Mouse (Mus musculus): Measurements from ENCODE around the gene Rps10.

Rps10 gene
- long read RNA-seq, experiment 1, transcript Rps10-203 (6 exons, 887 nt): major isoform, 311 of 349 reads
- long read RNA-seq, experiment 1, transcript Rps10-208 (5 exons, 498 nt): minor isoform, 17 of 349 reads
- long read RNA-seq, experiment 1, partial matches to known transcripts: 2 of 349 reads
- long read RNA-seq, experiment 1, other reads (novel, unspliced or antisense): 19 of 349 reads
- long read RNA-seq, experiment 2, transcript Rps10-208 (5 exons, 498 nt): minor isoform, 9 of 303 reads
- long read RNA-seq, experiment 2, transcript Rps10-203 (6 exons, 887 nt): major isoform, 273 of 303 reads
- long read RNA-seq, experiment 2, partial matches to known transcripts: 5 of 303 reads
- long read RNA-seq, experiment 2, other reads (novel, unspliced or antisense): 15 of 303 reads

GRCm38 (mm10) chr17:27636132-27637020 is at the start of gene Rps10:
TSS of gene Rps10 (minus strand) at chr17:27636669.
- intact Hi-C loops (cut with DNase I): no loop called here

GRCm38 (mm10) chr17:27685550-27685913 is 49.1 kb upstream of the Rps10 start:
- intact Hi-C loops (cut with DNase I): no loop called here

GRCm38 (mm10) chr17:27684886-27685549 is 48.5 kb upstream of the Rps10 start:
- intact Hi-C loops (cut with DNase I): no loop called here

DNA sequence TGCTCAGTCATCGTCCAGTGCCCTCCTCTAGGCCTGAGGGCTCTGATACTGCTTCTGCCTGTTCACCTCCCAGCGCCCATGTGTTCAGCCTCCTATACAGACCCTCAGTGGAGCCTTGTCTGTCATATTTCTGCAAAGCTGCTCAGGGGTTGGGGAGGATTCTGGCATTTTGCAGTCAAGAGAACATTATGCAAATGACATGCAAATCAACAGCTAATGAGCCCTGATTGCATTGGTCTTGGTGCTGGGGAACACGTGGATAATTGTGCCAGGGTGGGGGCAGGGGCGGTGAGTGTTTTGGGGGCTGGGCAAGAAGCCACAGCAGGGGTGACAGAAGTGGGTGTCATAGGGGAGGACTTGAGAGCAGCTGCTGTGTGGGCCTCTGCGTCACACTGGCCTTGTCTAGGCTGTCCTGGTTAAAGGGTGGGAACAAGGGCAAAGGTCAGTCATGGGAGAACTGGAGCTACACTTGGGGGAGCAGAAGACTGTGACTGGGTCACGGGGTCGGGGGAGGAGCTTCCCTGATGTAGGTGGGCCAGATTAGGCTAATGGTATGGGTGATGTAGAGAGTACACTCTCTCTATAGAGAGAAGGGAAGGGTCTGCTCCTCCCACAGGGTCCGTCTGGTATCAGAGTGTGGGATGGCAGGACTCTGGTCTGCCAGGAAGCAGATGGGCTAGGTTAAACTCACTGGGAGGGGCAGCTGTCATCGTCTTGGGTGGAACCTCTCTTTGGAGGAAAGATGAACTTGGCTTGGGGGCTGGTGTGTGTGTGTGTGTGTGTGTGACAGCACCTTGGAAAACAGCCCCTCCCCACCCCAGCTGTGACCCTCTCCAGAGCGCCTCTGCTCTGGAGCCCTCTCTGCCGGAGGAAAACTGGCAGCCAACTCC is 42.7 kb upstream of the Rps10 start:
- intact Hi-C loops (cut with DNase I): no loop called here

DNA sequence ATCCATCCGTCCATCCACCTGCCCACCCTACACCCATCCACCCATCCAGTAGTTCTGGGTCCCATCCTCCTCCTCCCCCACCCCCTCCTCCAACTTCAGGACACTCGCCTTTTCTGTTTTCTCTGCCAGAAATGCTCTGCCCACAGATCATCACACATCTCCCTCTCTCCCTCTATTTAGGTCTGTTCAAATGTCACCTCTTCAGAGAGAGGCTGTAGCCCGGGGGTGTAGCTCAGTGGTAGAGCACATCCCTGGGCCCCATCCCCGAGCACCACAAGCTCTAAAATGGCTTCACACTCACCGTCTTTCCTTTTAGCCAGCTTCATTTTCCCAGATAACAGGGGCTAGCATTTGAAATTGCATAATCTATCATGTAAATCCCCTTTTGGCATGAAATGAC is 41.3 kb upstream of the Rps10 start:
- intact Hi-C loops (cut with DNase I): no loop called here

- intact Hi-C loops (cut with DNase I): no loop called here
Observed at GRCm38 (mm10) chr17:27676270-27676669, 39.8 kb upstream of the Rps10 start.

- intact Hi-C loops (cut with DNase I): no loop called here
Observed at GRCm38 (mm10) chr17:27675453-27675852, 39.0 kb upstream of the Rps10 start.

DNA sequence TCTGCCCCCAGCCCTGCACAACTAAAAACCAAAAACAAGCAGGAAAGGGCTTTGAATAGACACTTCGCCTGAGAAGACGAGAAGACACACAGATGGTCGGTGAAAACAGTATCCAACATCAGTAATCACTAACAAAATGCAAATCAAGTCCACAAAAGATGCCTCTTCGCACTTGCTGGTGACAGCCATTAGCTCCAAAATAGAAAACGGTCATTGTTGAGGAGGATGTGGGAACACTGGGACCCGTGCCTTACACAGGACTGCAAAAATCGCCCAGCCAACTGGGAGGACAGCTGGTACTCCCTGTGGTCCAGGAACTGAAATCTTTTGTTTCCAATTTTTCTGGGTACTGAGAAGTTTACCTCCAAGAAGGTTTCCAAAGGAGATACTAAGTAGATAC is 37.5 kb upstream of the Rps10 start:
- intact Hi-C loops (cut with DNase I): no loop called here

- intact Hi-C loops (cut with DNase I): no loop called here
Observed at GRCm38 (mm10) chr17:27671720-27672119, 35.3 kb upstream of the Rps10 start.

- intact Hi-C loops (cut with DNase I): loop anchor here (10.0 kb wide), 1 partner anchor 226 kb away; no protein-coding TSS in a partner anchor
Observed at GRCm38 (mm10) chr17:27658767-27659166, 22.3 kb upstream of the Rps10 start.

DNA sequence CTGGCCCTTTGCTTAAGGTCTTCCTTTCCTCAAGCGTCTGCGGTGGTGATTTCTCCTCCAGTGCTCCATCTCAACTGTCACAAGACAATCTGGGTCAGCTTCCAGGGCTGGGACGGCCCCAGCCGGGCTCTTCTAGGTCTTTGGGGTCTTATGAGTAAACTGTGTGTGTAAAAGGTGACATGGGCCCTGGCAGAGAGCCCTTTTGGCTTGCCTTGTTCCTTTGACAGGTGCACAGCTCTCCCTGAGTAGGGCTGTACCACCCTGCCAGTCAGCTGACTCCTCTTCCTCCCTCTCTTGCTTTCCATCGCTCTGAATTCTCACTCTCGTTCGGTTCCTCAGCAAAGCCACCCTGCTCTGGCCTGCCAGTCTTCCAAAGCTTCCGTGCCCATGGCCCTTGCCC is 20.7 kb upstream of the Rps10 start:
- intact Hi-C loops (cut with DNase I): loop anchor here (10.0 kb wide), 1 partner anchor 228 kb away; no protein-coding TSS in a partner anchor

DNA sequence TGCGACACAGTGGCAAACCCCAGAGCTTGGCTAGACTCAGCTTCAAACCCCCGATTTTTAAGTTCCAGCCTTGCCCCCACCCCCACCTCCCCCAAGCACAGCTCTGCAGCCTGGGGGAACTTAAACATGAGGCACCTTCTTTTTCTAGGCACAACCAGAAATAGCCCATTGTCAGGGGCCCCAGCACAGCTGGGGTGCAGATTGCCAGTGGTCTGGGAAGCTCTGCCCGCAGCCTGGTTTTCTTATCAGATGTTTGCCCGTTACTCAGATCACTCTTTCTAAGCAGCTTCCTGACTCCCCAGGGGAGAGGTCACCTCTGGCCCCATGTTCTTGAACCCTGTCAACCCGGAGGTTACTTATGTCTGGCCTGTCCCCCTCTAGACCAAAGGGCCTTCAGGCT is 19.9 kb upstream of the Rps10 start:
- intact Hi-C loops (cut with DNase I): loop anchor here (10.0 kb wide), 1 partner anchor 228 kb away; no protein-coding TSS in a partner anchor

GRCm38 (mm10) chr17:27656011-27656399 is 19.5 kb upstream of the Rps10 start:
- intact Hi-C loops (cut with DNase I): loop anchor here (10.0 kb wide), 1 partner anchor 229 kb away; no protein-coding TSS in a partner anchor

GRCm38 (mm10) chr17:27655089-27656010 is 18.9 kb upstream of the Rps10 start, which contains the start of gene Pacsin1:
TSS of gene Pacsin1 (plus strand) at chr17:27655509.
- intact Hi-C loops (cut with DNase I): loop anchor here (10.0 kb wide), 1 partner anchor 229 kb away; no protein-coding TSS in a partner anchor

GRCm38 (mm10) chr17:27653253-27653959 is 16.9 kb upstream of the Rps10 start:
- intact Hi-C loops (cut with DNase I): loop anchor here (5.0 to 10.0 kb wide), 2 partner anchors 109 to 231 kb away; no protein-coding TSS in a partner anchor

DNA sequence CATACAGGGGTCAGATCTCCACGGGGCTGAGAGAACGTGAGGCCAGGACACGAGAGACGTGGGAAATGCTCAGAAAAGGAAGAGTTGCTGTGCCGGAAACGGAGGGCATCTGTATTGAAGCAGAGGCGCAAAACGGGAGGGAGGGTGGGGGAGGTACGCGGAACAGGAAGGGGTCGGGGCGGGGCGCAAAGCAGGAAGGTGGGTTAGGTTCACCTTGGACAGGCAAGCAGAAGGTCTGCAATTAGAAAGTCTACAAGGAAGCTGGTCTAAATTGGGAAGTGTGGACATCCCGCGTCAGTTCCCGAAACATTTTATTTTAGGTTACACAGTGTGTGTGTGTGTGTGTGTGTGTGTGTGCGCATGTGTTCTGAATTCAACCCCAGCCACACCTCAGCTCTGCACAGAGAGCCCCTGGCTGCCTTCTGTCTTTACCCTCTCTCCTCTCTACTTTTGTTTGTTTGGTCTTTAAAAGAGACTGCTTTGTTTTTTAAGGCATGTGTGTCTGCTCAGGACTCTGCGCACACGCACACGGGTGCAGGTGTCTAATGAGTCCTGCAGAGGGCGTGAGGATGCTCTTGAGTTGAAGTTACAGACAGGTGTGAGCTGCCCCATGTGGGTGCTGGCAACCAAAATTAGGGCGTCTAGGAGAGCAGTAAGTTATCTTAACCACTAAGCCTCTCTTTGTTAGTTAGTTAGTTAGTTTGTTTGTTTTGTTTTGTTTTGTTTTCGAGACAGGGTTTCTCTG is 15.7 kb upstream of the Rps10 start:
- intact Hi-C loops (cut with DNase I): loop anchor here (5.0 to 10.0 kb wide), 2 partner anchors 110 to 233 kb away; no protein-coding TSS in a partner anchor

- intact Hi-C loops (cut with DNase I): loop anchor here (5.0 to 10.0 kb wide), 2 partner anchors 112 to 234 kb away; no protein-coding TSS in a partner anchor
Observed at GRCm38 (mm10) chr17:27650586-27650985, 14.1 kb upstream of the Rps10 start.

All from adrenal gland (tissue).